Mouse (Mus musculus): ENCODE measurements around the gene Peli1. TPM values are rescaled to one million over a fixed set of nuclear protein-coding genes. Genes with fewer than 3 reads are reported as not detected.

The Peli1 gene
- polyA plus RNA-seq, 1 experiment from 2014 or later: 63.9 TPM

DNA sequence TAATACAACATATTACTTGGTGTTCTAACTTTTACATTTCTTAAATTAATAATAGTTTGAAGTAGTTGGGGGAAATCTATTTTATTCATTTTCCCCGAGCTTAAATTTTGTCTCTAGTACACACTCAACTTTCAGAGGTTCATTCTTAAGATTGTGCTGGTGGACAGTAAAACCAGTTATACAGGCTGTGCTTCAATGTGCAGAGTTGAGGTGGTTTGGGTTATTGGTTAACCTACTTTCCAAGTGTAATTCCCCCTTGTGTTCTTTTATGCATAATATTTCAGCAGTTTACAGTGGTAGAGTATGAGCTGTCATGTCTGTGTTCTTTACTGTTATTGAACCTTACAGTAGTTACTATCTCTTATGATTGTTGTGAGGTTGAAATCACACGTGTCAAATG, 40.6 kb downstream of the Peli1 start:
- whole genome bisulfite sequencing: 90% methylated on average over 2 of the region's 2 CpGs
- H3K36me3 ChIP-seq (replicated peaks): peaks cover 24% of the 10 kb centered on the region
- peaks cover 16% of the 10 kb centered on the region; the same call in 1 of the 2 replicates for H3K9me3 ChIP-seq
- H3K27ac ChIP-seq (replicated peaks): no peak overlapping the region
- H3K4me1 ChIP-seq: no peaks in the 10 kb centered on the region
- H3K4me3 ChIP-seq: no peak overlapping the region
- DNase-seq (ENCODE audit: low spot score): no peak
- H3K27me3 ChIP-seq (replicated peaks; ENCODE audit: low read depth, poor library complexity, severe bottlenecking): no peaks in the 10 kb centered on the region

DNA sequence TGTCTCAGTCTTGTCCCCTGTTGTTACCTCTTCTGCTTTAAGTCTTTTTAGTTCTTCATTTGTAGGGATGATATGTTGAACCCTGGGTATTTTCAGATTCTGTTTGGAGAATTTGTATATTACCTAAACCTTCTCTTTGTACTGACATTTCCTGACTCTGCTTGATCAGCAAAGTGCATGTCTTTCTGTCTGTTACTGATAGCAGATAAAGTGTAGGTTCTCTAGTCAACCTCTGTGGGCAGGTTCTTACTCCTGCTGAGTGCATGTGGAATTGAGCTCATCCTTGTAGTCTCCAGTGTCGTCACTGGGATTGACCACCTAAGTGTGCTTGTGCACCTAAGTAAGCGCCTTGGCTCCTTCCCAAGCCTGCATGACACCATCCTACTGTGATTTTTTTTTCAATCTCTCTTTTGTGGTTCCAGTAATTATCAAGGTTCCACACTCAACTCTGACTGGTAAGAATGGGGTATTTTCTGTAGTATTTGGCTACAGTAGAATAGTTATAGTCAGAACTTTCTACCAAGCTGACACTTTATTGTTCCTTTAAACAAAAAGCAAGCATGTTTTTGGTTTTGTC, 43.9 kb downstream of the Peli1 start:
- Histone ChIP-seq H3K4me3 (no peak overlapping the region), H3K9me3 (no peaks in the 10 kb centered on the region), H3K4me1 (no peaks in the 10 kb centered on the region), H3K27ac (replicated peaks) (no peak overlapping the region), H3K27me3 (replicated peaks; ENCODE audit: low read depth, poor library complexity, severe bottlenecking) (no peaks in the 10 kb centered on the region), H3K36me3 (replicated peaks) (peaks cover 39% of the 10 kb centered on the region)
- DNase-seq (ENCODE audit: low spot score): no peak
- 96% methylated on average over 2 of the region's 2 CpGs for WGBS

DNA sequence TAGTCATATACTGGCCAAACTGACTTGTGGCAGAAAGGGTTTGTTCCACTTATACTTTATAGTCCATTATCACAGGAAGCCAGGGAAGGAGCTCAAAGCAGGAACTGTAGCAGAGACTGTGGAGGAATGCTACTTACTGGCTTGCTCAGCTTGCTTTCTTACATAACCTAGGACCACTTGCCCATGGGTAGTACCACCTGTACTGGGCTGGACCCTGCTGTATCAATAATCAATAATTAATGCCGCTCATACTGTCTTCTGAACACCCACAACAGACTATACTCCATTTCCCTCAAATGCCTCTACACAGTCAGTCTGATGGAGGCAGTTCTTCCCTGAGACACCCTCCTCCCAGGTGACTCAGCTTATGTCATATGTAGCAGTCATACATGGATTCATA, 48.4 kb downstream of the Peli1 start:
- H3K4me3 ChIP-seq: no peak overlapping the region
- H3K4me1 ChIP-seq: no peaks in the 10 kb centered on the region
- H3K36me3 ChIP-seq (replicated peaks): peaks cover 81% of the 10 kb centered on the region
- no peak overlapping the region for H3K27ac ChIP-seq (replicated peaks)
- H3K9me3 ChIP-seq: no peaks in the 10 kb centered on the region
- 94% methylated on average over 1 of the region's 1 CpGs for WGBS
- no peaks in the 10 kb centered on the region for H3K27me3 ChIP-seq (replicated peaks; ENCODE audit: low read depth, poor library complexity, severe bottlenecking)
- no peak for DNase-seq (ENCODE audit: low spot score)

DNA sequence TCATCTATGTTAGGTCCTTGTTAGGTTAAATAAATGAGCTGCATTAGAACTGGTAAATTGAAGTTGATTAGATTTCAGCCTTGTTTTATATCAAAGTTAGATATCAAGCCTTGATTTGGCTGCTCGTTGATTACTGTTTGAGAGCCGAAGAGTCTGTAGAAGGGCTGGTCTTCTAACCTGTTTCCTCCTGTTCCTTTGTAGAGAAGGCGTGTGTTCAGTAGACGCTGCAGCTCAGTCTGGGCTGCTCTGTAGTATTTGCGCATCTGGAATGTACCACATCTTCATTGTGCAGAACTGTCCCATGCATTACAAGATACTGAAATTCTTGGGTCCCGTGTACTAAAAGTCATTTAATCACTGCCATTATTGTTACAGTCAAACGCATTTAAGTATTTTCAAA, 50.2 kb downstream of the Peli1 start:
- Histone ChIP-seq H3K27me3 (replicated peaks; ENCODE audit: low read depth, poor library complexity, severe bottlenecking) (no peaks in the 10 kb centered on the region), H3K36me3 (replicated peaks) (peaks cover 84% of the 10 kb centered on the region), H3K9me3 (no peaks in the 10 kb centered on the region), H3K27ac (replicated peaks) (no peak overlapping the region), H3K4me1 (no peaks in the 10 kb centered on the region), H3K4me3 (no peak overlapping the region)
- no peak for DNase-seq (ENCODE audit: low spot score)
- 93% methylated on average over 7 of the region's 7 CpGs for WGBS

DNA sequence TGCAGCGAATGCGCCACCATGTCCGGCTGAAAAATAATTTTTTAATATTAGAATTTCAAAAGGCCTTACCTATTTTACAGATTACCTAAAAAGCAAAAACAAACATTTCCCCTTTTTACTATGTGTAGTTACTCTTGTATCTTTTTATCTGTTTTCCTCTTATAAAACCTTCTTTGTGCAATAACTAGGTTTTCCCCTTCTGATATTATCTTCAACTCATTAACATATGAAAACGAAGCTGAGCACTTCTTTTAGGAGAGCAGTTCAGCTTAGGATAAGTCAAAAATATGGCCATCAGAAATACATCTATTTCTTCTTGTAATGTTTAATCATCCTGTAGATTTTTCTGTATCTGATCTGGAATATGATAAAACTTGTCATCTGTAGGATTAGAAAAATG, 50.7 kb downstream of the Peli1 start:
- H3K4me1 ChIP-seq: no peaks in the 10 kb centered on the region
- H3K36me3 ChIP-seq (replicated peaks): peaks cover 86% of the 10 kb centered on the region
- no peak overlapping the region for H3K27ac ChIP-seq (replicated peaks)
- no peaks in the 10 kb centered on the region for H3K27me3 ChIP-seq (replicated peaks; ENCODE audit: low read depth, poor library complexity, severe bottlenecking)
- DNase-seq (ENCODE audit: low spot score): no peak
- no peak overlapping the region for H3K4me3 ChIP-seq
- 94% methylated on average over 4 of the region's 4 CpGs for WGBS
- no peaks in the 10 kb centered on the region for H3K9me3 ChIP-seq

GRCm38 (mm10) chr11:21149476-21149875, 58.4 kb downstream of the Peli1 start:
- 91% methylated on average over 4 of the region's 4 CpGs for WGBS
- Histone ChIP-seq H3K27ac (replicated peaks) (no peak overlapping the region), H3K4me3 (no peak overlapping the region), H3K4me1 (no peaks in the 10 kb centered on the region), H3K9me3 (no peaks in the 10 kb centered on the region), H3K36me3 (replicated peaks) (peaks cover 89% of the 10 kb centered on the region), H3K27me3 (replicated peaks; ENCODE audit: low read depth, poor library complexity, severe bottlenecking) (no peaks in the 10 kb centered on the region)
- no peak for DNase-seq (ENCODE audit: low spot score)

DNA sequence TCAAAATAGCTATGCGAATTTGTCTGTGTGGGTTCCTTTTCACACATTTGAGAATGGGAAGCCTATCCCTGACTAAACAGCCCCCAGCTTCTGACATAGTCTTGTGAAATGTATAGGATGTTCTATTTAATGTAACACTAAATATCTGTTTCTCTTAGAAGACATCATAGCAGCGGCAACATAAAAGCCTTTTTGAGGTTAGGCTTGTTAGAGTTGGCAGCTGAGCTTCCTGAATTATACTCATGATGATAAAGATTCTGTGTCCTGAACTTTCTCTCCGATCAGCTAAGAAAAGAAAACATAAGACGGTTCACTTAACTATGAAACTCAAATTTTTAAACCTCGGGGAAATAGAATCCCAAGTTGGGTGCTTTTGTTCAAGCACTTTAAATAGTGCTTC, 59.2 kb downstream of the Peli1 start:
- no peak overlapping the region for H3K4me3 ChIP-seq
- no peaks in the 10 kb centered on the region for H3K27me3 ChIP-seq (replicated peaks; ENCODE audit: low read depth, poor library complexity, severe bottlenecking)
- no peaks in the 10 kb centered on the region for H3K9me3 ChIP-seq
- no peaks in the 10 kb centered on the region for H3K4me1 ChIP-seq
- no peak for DNase-seq (ENCODE audit: low spot score)
- H3K27ac ChIP-seq (replicated peaks): no peak overlapping the region
- H3K36me3 ChIP-seq (replicated peaks): peaks cover 92% of the 10 kb centered on the region
- 94% methylated on average over 5 of the region's 5 CpGs for WGBS

GRCm38 (mm10) chr11:21151672-21152071, 60.6 kb downstream of the Peli1 start:
- Histone ChIP-seq H3K27me3 (replicated peaks; ENCODE audit: low read depth, poor library complexity, severe bottlenecking) (no peaks in the 10 kb centered on the region), H3K27ac (replicated peaks) (no peak overlapping the region), H3K9me3 (no peaks in the 10 kb centered on the region), H3K4me1 (no peaks in the 10 kb centered on the region), H3K36me3 (replicated peaks) (peaks cover 79% of the 10 kb centered on the region), H3K4me3 (no peak overlapping the region)
- WGBS: 96% methylated on average over 1 of the region's 1 CpGs
- no peak for DNase-seq (ENCODE audit: low spot score)

- Histone ChIP-seq H3K4me3 (no peak overlapping the region), H3K9me3 (no peaks in the 10 kb centered on the region), H3K27ac (replicated peaks) (no peak overlapping the region), H3K27me3 (replicated peaks; ENCODE audit: low read depth, poor library complexity, severe bottlenecking) (no peaks in the 10 kb centered on the region), H3K4me1 (no peaks in the 10 kb centered on the region), H3K36me3 (replicated peaks) (peaks cover 65% of the 10 kb centered on the region)
- DNase-seq (ENCODE audit: low spot score): no peak
- 86% methylated on average over 4 of the region's 4 CpGs for WGBS
Observed at GRCm38 (mm10) chr11:21153111-21153510, 62.0 kb downstream of the Peli1 start.

DNA sequence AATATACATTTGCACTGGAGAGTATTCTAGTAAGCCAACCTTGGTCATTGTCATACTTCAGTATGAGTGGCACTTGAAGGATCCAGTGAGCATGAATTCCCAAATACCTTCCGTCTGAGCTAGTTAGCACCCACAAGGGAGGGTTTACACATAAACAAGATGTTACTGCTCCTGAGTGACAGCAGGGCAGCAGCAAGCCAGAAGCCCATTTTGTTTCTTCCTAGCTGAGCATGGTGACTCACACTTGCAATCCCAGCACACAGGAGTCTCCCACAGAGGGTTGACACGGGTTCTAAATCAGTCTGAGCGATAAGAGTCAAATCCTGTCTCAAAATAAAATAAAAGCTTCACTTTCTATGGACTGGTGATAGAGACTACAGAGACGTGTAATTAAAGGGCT, 66.5 kb downstream of the Peli1 start:
- H3K4me1 ChIP-seq: peaks cover 5% of the 10 kb centered on the region; the same call in 1 of the 2 replicates
- H3K9me3 ChIP-seq: no peaks in the 10 kb centered on the region
- H3K27me3 ChIP-seq (replicated peaks; ENCODE audit: low read depth, poor library complexity, severe bottlenecking): no peaks in the 10 kb centered on the region
- WGBS: 78% methylated on average over 4 of the region's 4 CpGs
- no peak overlapping the region for H3K4me3 ChIP-seq
- peaks cover 24% of the 10 kb centered on the region for H3K36me3 ChIP-seq (replicated peaks)
- DNase-seq (ENCODE audit: low spot score): no peak
- no peak overlapping the region for H3K27ac ChIP-seq (replicated peaks)

GRCm38 (mm10) chr11:21162093-21162492, 71.0 kb downstream of the Peli1 start:
- Histone ChIP-seq H3K36me3 (replicated peaks) (no peaks in the 10 kb centered on the region), H3K27ac (replicated peaks) (no peak overlapping the region), H3K27me3 (replicated peaks; ENCODE audit: low read depth, poor library complexity, severe bottlenecking) (no peaks in the 10 kb centered on the region), H3K4me3 (no peak overlapping the region), H3K9me3 (no peaks in the 10 kb centered on the region), H3K4me1 (peaks cover 26% of the 10 kb centered on the region)
- 80% methylated on average over 5 of the region's 5 CpGs for WGBS
- DNase-seq (ENCODE audit: low spot score): no peak

DNA sequence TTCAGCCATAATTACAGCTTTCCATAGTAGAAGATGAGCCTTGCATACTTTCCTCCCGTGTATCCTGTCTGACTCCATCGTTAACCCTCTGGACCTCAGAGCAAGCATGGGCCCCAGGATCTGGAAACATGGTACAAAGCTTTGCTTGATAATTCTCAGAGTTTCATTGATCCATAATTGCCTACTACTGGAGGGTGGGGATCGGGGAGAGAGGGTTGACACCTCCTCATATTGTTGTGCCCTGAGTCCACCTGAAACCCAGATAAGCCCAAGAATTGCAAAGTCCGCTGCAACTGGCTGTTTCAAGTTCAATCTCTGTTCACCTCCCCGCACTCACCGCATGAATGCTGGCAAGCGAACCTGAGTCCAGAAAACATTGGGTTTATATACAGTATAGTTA, 72.1 kb downstream of the Peli1 start:
- H3K4me1 ChIP-seq: peaks cover 26% of the 10 kb centered on the region
- H3K9me3 ChIP-seq: no peaks in the 10 kb centered on the region
- no peak overlapping the region for H3K4me3 ChIP-seq
- H3K27me3 ChIP-seq (replicated peaks; ENCODE audit: low read depth, poor library complexity, severe bottlenecking): no peaks in the 10 kb centered on the region
- H3K36me3 ChIP-seq (replicated peaks): no peaks in the 10 kb centered on the region
- DNase-seq (ENCODE audit: low spot score): no peak
- 58% methylated on average over 7 of the region's 7 CpGs for WGBS
- no peak overlapping the region for H3K27ac ChIP-seq (replicated peaks)

DNA sequence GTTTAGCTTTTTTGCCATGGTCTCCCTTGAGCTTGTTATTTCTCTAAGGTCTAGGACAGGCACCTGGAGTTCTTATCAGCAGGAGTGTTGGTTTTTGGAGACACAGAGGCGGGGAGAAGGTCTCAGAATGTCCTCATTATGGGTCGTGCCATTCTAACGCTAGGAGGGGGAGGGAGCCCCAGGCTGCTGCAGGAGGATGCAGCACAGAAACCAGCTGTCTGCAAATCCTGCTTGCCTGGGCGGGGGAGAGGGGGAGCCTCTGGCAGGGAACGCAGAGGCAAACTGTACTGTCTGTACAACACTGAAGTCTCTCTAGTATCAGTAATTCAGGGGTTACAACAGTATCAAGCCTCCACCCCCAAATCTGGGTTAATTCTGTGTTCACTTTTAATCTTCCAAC, 72.6 kb downstream of the Peli1 start:
- no peaks in the 10 kb centered on the region for H3K27me3 ChIP-seq (replicated peaks; ENCODE audit: low read depth, poor library complexity, severe bottlenecking)
- H3K4me1 ChIP-seq: peaks cover 26% of the 10 kb centered on the region
- no peak overlapping the region for H3K27ac ChIP-seq (replicated peaks)
- H3K9me3 ChIP-seq: no peaks in the 10 kb centered on the region
- H3K4me3 ChIP-seq: peak overlapping the region; percentile 23; the same call in 1 of the 2 replicates
- WGBS: 2% methylated on average over 5 of the region's 5 CpGs
- DNase-seq (ENCODE audit: low spot score): peak; percentile 38
- H3K36me3 ChIP-seq (replicated peaks): no peaks in the 10 kb centered on the region
